Mouse (Mus musculus): Measurements from ENCODE around the gene Cdc14b. TPM values are rescaled to one million over a fixed set of nuclear protein-coding genes. Genes with fewer than 3 reads are reported as not detected.

The Cdc14b gene
- total RNA-seq, 2 experiments from 2014 or later: 0.42 TPM; not detected in 1

DNA sequence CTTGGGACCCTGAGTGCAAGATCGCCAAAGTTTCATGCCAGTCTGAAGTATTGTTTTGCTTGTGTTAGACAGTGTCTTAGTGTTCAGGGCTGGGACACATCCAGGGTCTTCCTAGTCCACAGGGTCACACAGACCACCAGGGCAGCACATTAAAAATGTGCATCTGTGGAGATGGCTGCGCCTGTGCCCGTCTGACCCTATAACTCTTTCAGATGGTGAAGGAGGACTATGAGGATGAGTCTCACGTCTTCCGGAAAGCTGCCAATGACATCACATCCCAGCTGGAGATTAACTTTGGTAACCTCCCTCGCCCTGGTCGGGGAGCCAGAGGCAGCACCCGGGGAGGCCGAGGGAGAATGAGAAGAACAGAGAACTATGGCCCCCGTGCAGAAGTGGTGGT, 90.7 kb downstream of the Cdc14b start:
- no peak for ATAC-seq (replicated peaks; ENCODE audit: low FRiP score, poor library complexity, severe bottlenecking)

DNA sequence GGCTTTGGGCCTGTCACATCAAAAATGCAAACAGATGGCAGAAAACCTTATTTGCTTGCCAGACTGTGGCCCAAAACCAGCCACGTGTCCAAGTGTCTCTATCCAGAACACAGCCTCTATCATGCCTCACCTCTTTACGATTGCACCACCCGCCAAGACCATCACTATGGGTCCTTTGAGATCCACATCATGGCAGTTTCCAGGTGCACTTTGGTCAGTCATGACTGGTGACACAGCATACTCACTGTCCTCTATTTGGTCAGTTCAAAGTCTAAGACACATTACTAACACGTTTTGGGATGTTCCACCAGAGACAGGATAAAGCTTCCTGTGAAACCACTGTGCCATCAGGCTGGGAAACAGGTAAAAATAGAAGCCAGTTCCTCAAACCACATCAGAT, 91.5 kb downstream of the Cdc14b start:
- ATAC-seq (replicated peaks; ENCODE audit: low FRiP score, poor library complexity, severe bottlenecking): no peak

DNA sequence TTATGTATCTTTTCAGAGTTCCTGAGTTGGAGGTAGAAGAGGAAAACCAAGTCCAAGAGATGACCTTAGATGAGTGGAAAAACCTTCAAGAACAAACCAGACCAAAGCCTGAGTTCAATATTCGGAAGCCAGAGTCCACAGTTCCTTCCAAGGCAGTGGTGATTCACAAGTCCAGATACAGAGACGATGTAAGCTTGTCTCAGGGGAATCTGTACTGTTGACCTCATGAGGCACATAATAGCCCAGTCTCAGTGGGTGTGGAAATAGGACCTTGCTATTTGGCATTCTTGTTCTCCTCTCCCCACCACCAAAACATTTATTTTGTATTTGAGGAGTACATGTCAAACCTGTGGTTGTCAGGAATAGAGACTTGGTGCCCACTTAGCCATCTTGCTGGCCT, 93.0 kb downstream of the Cdc14b start:
- ATAC-seq (replicated peaks; ENCODE audit: low FRiP score, poor library complexity, severe bottlenecking): no peak

DNA sequence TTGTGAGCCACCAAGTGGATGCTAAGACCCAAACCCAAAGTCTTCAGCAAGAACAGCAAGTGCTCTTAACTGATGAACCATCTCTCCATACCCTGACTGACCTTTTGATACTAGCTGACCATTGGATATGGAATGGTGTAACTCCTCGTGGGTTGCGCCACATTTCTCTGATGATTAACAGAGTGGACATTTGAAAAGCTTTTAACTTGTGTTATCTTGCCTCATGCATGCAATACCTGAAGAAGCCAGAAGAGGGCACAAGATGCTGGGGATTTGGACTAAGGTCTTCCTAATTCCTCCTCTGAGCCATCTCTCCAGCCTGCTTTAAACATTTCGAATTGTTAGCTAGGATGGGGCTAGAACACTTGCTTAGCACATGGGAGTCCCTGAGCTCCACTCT, 94.2 kb downstream of the Cdc14b start:
- ATAC-seq (replicated peaks; ENCODE audit: low FRiP score, poor library complexity, severe bottlenecking): 0 out of 2 replicates have a peak, but pooled peaks have one; percentile 55

DNA sequence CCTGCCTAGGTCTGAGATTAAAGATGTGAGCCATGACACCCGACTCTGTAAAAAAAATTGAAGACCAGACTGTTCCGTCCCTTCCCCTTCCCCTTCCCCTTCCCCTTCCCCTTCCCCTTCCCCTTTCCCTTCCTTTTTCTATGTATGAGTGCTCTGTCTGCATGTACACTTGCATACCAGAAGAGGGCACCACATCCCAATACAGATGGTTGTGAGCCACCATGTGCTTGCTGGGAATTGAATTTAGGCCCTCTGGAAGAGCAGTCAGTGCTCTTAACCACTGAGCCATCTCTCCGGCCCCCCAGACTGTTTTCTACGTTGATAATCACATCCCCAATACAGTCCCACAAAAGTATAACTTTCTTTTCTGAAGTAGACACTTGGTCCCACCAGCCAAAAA, 94.8 kb downstream of the Cdc14b start:
- ATAC-seq (replicated peaks; ENCODE audit: low FRiP score, poor library complexity, severe bottlenecking): no peak

DNA sequence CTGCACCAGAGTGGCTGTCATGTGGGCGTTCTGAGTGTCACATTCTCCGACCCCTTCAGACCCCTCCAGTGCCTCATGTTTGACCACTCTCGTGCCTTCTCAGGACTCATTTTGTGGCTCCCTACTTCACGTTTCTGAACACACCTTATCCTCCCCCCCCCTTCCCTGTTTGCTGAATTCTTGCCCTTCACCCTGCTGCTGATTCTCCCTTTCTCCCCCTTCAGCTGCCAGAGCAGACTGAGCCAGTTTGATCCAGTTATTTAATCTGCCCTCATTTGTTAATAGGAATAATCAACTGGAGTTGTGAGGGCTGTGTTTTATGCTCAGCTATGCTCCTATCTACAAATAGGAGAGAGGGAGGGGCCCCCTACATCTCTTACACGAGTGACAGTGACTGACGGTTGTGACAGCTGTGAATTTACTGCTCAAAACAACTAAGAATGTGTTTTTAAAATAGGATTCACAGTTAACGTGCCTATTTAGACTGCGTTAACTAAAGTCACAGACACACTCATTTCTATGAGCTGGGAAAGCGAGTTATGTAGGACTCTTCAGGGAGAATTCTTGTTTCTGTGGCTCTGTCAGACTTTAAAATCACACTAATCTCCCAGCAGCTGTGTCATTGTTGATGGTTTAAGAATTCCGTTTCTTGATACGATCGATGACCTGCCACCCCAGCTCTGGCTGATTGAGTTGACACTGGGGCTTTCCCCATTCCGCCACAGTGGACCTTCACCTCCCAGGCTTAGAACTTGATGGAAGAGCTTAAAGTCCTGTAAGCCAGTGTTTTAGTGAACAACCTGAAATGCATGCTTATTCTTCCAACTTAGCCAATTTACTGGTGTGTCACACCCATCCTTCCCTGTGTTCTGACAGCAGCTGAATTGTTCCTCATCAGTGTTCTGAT, 96.1 kb downstream of the Cdc14b start:
- ATAC-seq (replicated peaks; ENCODE audit: low FRiP score, poor library complexity, severe bottlenecking): no peak

DNA sequence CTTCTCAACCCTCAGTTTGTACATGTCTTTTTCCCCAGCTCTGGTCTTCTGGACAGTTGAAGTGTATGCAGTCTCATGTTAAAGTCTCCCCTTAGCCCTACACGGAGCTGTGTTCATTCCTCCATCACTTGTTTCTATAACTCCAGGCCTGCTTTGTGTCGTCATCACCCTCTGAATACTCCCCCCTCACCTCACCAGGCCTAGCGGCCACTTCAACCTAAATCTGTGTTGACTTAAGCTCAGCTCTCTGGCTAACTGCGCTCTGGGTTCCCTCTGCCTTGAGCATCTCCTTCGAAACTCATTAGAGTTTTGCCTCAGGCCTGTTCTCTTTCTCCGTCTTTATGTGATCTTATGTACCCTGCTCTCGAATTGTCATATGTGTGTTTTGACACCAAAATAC, 97.1 kb downstream of the Cdc14b start:
- ATAC-seq (replicated peaks; ENCODE audit: low FRiP score, poor library complexity, severe bottlenecking): no peak

DNA sequence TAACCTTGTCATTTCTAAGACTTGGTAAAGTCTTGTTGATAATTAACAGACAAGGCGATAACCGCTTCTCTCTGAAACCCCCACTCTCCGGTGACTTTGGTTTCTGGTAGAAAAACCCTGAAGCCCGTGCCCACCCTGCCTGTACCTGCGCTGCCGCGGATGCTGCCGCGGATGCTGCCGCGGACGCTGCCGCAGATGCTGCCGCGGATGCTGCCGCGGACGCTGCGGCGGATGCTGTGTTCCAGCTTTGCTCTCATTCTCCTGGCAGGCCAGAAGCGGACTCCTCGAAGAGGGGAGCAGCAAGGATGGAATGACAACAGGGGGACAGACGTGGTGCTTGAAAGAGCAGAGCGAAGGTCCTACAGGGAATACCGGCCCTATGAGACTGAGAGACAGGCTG, 105.3 kb downstream of the Cdc14b start:
- no peak for ATAC-seq (replicated peaks; ENCODE audit: low FRiP score, poor library complexity, severe bottlenecking)

DNA sequence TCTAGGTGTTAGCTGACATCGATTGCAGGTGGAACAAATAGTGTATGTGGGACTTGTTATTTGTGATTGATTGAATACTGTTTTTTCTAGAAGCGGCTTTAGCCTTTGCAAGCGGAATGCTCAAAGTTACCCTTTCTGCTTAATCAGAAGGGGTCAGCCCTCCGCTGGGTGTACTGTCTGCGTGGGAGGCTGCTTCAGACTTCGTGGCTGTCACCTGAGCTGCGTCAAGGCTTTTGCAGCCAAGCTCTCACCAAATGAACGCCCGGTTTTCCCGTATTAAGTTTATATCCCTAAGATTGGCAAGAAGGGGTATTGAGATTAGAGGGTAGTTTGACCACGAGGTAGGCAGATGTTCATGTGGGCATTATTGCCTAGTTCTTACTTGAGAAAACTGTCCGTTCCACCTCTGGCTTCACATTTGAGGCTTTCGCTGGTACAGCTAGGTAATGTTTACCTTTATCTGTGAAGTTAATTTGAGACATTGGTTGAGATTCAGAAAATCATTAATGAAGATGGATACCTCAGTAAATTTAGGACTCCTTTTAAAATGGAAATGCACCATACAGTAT, 111.9 kb downstream of the Cdc14b start:
- no peak for ATAC-seq (replicated peaks; ENCODE audit: low FRiP score, poor library complexity, severe bottlenecking)

DNA sequence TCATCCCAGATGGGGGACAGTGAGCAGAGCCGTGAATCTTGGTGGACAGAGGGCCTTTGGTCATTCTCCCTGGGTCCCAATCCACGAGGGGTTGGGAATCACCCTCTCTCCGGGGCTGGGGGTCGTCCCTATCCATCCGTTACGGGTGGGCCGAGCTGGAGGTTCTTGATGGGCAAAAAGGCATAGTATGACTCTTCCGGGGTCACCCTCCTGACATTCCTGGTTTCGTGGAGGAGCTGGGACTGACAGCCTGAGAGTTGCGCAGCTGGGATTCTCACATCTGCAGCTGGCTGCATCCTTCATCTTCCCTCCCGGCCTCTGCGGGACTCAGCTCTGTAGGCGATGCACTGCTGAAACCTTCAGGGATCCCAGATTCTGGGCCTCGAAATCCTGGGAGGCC, 112.5 kb downstream of the Cdc14b start:
- ATAC-seq (replicated peaks; ENCODE audit: low FRiP score, poor library complexity, severe bottlenecking): no peak

DNA sequence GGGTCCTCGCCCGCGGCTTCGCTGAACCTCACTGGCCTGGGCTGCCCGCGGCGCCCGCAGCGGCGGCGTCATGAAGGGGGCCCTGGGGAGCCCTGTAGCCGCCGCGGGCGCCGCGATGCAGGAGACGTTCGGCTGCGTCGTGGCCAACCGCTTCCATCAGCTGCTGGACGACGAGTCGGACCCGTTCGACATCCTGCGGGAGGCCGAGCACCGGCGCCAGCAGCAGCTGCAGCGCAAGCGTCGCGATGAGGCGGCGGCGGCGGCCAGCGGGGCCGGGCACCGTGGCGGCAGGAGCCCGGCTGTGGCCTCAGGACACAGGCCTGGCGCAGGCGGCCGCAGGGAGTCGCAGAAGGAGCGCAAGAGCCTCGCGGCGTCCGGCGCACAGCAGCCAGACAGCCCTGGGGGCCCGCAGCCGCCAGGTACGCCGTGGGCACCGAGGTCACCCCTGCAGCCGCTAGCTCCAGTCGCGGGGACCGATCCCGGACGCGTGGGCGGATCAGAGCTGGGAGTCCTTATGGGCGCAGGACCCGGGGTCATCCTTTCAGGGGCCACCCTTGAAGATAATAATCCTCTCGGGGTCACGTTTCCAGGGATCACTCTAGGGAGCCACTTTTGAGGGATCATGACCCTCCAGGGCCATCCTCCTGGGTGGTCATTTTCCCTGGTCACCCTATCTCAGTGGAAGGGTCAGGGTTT, 113.0 kb downstream of the Cdc14b start:
- ATAC-seq (replicated peaks; ENCODE audit: low FRiP score, poor library complexity, severe bottlenecking): peak; percentile 45

DNA sequence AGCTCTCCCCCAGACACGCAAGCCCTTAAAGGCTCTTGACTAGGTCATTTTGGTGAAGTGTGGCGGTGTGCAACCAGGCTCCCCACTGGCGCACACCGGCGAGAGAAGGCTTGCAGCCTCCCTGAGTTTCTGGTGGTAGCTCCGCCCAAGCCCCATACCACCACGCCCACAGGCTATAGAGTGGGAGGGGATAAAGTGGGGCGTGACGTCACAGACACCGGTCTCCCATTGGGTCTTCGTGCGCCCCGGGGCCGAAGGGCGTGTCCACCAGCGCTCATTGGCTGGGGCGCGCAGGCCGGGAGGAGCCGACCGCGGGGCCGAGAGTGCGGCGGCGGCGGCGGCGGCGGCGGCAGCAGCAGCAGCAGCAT, 113.6 kb downstream of the Cdc14b start, which contains the start of gene Habp4:
Gene Habp4 (plus strand): TSS at position 277 of the 368 bp plus-strand sequence.
- peak; percentile 99 for ATAC-seq (replicated peaks; ENCODE audit: low FRiP score, poor library complexity, severe bottlenecking)

DNA sequence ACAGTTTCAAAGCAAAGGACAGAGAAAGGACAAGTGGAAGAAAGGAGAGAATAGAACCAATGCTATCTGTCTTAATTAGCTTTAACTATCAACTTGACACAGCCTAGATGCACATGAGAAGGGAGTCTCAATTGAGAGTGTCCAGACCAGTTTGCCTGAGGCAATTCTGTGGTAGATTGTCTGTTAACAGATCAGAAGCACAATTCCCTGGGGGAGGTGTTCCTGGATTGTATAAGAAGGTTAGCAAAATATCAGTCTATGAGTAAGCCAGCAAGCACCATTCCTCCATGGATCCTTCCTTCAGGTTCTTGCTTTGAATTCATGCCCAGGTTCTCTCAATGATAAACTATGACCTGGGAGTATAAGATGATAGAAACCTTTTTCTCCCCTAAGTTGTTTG, 118.1 kb downstream of the Cdc14b start:
- no peak for ATAC-seq (replicated peaks; ENCODE audit: low FRiP score, poor library complexity, severe bottlenecking)

DNA sequence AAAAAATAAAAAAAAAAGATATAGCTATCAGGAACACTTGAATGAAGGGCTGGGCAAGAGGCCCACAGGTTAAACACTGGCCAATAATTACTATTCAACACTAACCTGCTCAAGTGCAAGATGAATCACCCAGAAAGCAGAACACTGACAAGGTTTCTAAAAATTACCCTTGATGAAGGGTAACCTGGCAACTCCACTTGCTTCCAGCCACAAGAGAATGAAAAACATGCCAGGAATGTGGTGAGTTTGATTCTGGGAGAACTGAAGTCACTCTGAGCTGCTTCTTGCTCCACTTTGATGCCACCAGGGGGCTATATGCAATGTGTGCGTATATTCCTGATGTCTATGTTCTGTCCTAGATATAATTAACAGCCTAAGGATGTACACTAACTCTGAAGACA, 119.9 kb downstream of the Cdc14b start:
- ATAC-seq (replicated peaks; ENCODE audit: low FRiP score, poor library complexity, severe bottlenecking): no peak

DNA sequence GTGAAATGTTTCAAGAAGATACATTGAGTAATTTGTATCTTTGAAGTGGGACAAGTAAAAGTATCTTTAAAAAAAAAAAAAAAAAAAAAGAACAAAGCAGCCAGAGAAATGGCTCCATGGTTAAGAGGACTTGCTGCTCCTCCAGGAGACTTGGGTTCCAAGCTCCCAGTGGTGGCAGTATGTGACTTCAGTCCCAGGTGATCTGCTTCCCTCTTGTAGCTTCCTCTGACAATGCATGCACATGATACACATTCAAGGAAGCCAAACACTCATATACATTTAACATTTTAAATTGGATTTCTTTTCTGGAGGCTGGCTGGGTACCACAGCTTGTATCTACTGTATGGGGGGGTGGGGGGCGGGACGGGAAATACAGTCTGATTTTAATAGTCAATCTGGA, 120.4 kb downstream of the Cdc14b start:
- no peak for ATAC-seq (replicated peaks; ENCODE audit: low FRiP score, poor library complexity, severe bottlenecking)

DNA sequence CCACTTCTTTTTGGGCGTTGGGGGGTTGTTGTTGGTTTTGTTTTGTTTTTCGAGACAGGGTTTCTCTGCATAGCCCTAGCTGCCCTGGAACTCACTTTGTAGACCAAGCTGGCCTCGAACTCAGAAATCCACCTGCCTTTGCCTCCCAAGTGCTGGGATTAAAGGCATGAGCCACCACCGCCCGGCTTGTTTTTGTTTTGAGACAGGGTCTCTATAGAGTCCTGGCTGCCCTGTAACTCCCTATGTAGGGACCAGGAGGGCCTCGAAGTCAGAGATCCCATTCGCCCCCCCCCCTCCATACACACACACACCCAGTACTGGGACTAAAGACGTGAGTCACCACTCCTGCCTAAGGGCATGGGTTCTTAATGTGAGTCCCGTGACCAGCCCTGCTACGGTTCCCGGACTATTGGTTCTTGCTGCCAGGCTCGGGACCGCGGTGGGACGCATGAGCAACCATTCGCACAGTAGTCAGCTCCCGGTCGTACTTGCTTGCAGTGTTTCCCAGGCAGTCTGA, 121.3 kb downstream of the Cdc14b start:
- no peak for ATAC-seq (replicated peaks; ENCODE audit: low FRiP score, poor library complexity, severe bottlenecking)

DNA sequence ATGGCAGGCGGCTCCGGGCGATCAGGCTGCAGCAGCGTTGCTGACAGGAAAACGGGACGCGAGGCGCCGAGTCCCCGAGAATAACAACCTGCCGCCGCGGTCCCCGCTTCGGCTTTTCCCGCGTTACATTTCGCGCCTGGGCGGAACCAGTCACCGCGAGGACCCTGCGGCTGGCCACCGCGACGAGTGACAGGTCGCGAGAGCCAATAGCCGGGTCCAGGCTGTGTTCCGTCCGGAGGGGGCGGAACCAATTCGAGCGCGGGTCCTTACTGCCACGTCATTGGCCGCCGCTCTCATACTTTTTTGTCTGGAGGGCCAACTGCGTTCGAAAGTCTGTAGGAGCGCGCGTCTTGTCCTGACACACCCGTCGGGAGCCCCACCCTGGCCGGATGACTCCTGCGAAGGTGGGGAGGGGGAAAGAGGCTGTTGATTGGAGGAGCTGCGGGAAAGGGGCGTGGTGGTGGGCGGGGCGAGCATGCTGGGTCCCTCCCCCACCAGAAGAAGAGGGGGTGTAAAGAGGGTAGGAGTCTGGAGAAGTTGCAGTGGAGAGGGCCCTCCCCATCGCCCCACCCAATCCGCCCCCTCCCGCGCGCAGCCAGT, 121.9 kb downstream of the Cdc14b start, which contains the start of gene Zfp367:
Gene Zfp367 (minus strand): TSS at position 120 of the 600 bp plus-strand sequence.
- ATAC-seq (replicated peaks; ENCODE audit: low FRiP score, poor library complexity, severe bottlenecking): peak; percentile 91

DNA sequence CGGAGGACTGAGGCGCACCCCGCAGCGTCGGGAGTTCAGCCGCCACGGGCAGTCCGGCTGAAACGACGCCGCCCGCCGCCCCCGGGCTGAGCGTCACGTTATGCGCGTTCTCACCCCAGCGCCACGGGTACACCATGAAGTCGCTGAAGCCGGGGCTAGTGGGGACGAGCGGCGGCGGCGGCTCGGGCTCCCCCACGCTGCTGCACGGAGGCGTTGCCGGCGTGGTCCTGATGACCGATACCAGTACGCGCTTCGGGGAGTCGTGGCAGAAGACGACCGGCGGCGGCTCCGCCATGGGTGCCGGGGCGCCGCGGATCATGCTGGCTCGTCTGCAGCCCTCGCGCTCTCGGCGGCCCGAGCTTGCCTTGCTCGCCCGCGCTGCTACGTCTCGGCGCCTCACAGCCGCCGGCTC, 122.4 kb downstream of the Cdc14b start:
- ATAC-seq (replicated peaks; ENCODE audit: low FRiP score, poor library complexity, severe bottlenecking): no peak

DNA sequence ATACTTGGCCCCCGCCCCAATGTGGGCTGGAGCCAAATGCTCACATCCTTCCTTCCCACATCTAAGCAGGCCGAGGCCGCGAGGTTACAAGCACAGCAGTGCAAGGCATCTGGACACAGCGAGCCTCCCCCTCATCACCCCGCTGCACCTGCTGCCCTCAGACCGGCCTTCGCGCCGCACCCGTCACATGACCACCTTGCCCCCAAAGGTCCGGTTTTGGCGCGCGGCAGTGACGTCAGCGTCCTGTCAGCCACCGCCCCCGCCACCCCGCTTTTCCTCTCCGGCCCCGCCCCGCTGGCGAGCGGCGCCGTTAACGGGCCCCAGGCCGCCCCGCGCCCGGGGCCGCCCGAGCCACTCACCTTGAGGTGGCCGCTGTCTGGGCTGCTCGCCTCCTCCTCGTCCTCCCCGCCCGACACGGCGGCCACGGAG, 122.8 kb downstream of the Cdc14b start:
- peak; percentile 67 for ATAC-seq (replicated peaks; ENCODE audit: low FRiP score, poor library complexity, severe bottlenecking)

DNA sequence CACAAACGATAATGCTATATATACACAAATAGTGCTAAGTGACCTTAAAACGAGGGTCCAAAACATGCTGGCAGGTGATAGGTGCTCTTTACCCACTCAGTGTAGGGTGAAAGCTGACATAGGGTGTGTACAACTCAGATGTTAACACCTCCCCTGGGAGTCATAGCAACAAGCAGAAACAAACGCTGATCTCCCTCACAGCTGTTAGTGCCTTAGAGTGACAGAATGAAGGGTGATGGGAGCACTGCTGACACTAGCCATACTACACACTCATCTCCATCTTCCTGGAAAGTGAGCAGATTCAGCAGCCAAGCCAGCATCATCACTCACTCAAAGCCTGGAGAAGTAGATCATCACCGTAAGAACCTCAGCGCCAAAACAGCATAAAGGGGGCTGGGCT, 125.0 kb downstream of the Cdc14b start:
- no peak for ATAC-seq (replicated peaks; ENCODE audit: low FRiP score, poor library complexity, severe bottlenecking)
